Mouse (Mus musculus): Measurements from ENCODE around the gene Gnb4. TPM values are rescaled to one million over a fixed set of nuclear protein-coding genes. Genes with fewer than 3 reads are reported as not detected.

Gene Gnb4
- total and polyA plus RNA-seq, 3 experiments, result 0.38 to 5.0 (median 0.41) TPM

- Histone ChIP-seq H3K27ac (ENCODE audit: insufficient read depth, low read depth) (no peak overlapping the region), H3K4me3 (replicated peaks in 1 of 3; ENCODE audit: low read depth in 2 of 3, low read length in 2 of 3, poor library complexity in 1 of 3) (no peak overlapping the region), H3K27me3 (replicated peaks) (no peaks in the 10 kb centered on the region), H3K9ac (ENCODE audit: insufficient read depth, low read depth) (no peak overlapping the region), H3K4me2 (ENCODE audit: insufficient read depth, low read depth, poor library complexity, severe bottlenecking) (no peak overlapping the region), H3K9me3 (replicated peaks; ENCODE audit: low read length) (no peaks in the 10 kb centered on the region), H3K4me1 (ENCODE audit: control insufficient read depth in 1 of 2, insufficient read depth in 2 of 2) (peaks cover 0 to 31% of the 10 kb centered on the region in 2 experiments; a peak in 2 of 4 replicates), H3K79me2 (replicated peaks; ENCODE audit: control insufficient read depth, extremely low read depth, insufficient read depth, poor library complexity, severe bottlenecking) (no peaks in the 10 kb centered on the region), H3K36me3 (replicated peaks in 1 of 2; ENCODE audit: control insufficient read depth in 1 of 2, insufficient read depth in 1 of 2, low read length in 1 of 2) (peaks cover 19 to 50% of the 10 kb centered on the region in 2 experiments)
- in situ Hi-C loops (cut with MboI; ENCODE audit: low pct_ligation_motif_present, low pct_unique_long_range_greater_than_20kb, low sequenced_read_pairs), result no loop called here
- no peak for TF ChIP-seq NELFE (IDR thresholded peaks at IDR 0.05; ENCODE audit: low read depth, low read length)
- TF ChIP-seq ZMIZ1 (IDR thresholded peaks at IDR 0.05; ENCODE audit: low read depth, low read length), result no peak
- TF ChIP-seq GABPA (IDR thresholded peaks at IDR 0.05; ENCODE audit: insufficient replicate concordance, low read depth, low read length), result no peak
- TF ChIP-seq ELF1 (IDR thresholded peaks at IDR 0.05; ENCODE audit: low read depth, low read length), result no peak
- TF ChIP-seq BHLHE40 (IDR thresholded peaks at IDR 0.05; ENCODE audit: low read depth, low read length), result no peak
- TF ChIP-seq RCOR1 (conservative IDR thresholded peaks at IDR 0.05; ENCODE audit: low read depth, low read length), result no peak
- TF ChIP-seq ZKSCAN1 (IDR thresholded peaks at IDR 0.05; ENCODE audit: borderline replicate concordance, low read depth, low read length), result no peak
- no peak for TF ChIP-seq POLR2AphosphoS2 (IDR thresholded peaks at IDR 0.05; ENCODE audit: low read depth, low read length)
- TF ChIP-seq JUND (conservative IDR thresholded peaks at IDR 0.05; ENCODE audit: low read depth, low read length), result no peak
- TF ChIP-seq MEF2A (IDR thresholded peaks at IDR 0.05; ENCODE audit: borderline replicate concordance, low read depth, low read length), result no peak
- no peak for TF ChIP-seq RAD21 (IDR thresholded peaks at IDR 0.05; ENCODE audit: low read depth, low read length)
- no peak for TF ChIP-seq HCFC1 (IDR thresholded peaks at IDR 0.05; ENCODE audit: low read depth, low read length)
- no peak for TF ChIP-seq TCF12 (IDR thresholded peaks at IDR 0.05; ENCODE audit: low read depth, low read length)
- dilution Hi-C loops (cut with MboI; ENCODE audit: extremely low pct_ligation_motif_present, extremely low pct_unique_long_range_greater_than_20kb, low sequenced_read_pairs), result no loop called here
- DNase-seq (ENCODE audit: extremely low read depth), result no peak
These were observed 35.6 kb downstream of the Gnb4 start for GRCm38 (mm10) chr3:32580738-32581137.

- no peak for TF ChIP-seq MAFK (IDR thresholded peaks at IDR 0.05; ENCODE audit: insufficient replicate concordance, low read length)
- TF ChIP-seq ETS1 (conservative IDR thresholded peaks at IDR 0.05; ENCODE audit: low read depth, low read length), result no peak
- TF ChIP-seq IRF4 (IDR thresholded peaks at IDR 0.05; ENCODE audit: low read depth, low read length), result no peak
- no peak for TF ChIP-seq MAX (IDR thresholded peaks at IDR 0.05; ENCODE audit: low read length)
- TF ChIP-seq MYC (IDR thresholded peaks at IDR 0.05; ENCODE audit: low read depth, low read length), result no peak
- no peak for TF ChIP-seq MAZ (IDR thresholded peaks at IDR 0.05; ENCODE audit: low read depth, low read length)
- TF ChIP-seq ELF1 (IDR thresholded peaks at IDR 0.05; ENCODE audit: low read depth, low read length), result no peak
- no peak for TF ChIP-seq JUN (IDR thresholded peaks at IDR 0.05; ENCODE audit: insufficient read depth, low read depth, low read length)
- TF ChIP-seq EP300 (IDR thresholded peaks at IDR 0.05; ENCODE audit: low read length), result no peak
- no peak for TF ChIP-seq TBP (conservative IDR thresholded peaks at IDR 0.05; ENCODE audit: low read depth, low read length)
- TF ChIP-seq UBTF (IDR thresholded peaks at IDR 0.05; ENCODE audit: low read depth, low read length), result no peak
- DNase-seq (ENCODE audit: extremely low read depth), result no peak
- Histone ChIP-seq H3K36me3 (replicated peaks in 1 of 2; ENCODE audit: control insufficient read depth in 1 of 2, insufficient read depth in 1 of 2, low read length in 1 of 2) (peaks cover 24 to 67% of the 10 kb centered on the region in 2 experiments), H3K4me3 (replicated peaks in 1 of 3; ENCODE audit: low read depth in 2 of 3, low read length in 2 of 3, poor library complexity in 1 of 3) (no peak overlapping the region), H3K79me2 (replicated peaks; ENCODE audit: control insufficient read depth, extremely low read depth, insufficient read depth, poor library complexity, severe bottlenecking) (no peaks in the 10 kb centered on the region), H3K27ac (ENCODE audit: insufficient read depth, low read depth) (no peak overlapping the region), H3K9me3 (replicated peaks; ENCODE audit: low read length) (no peaks in the 10 kb centered on the region), H3K9ac (ENCODE audit: insufficient read depth, low read depth) (no peak overlapping the region), H3K4me2 (ENCODE audit: insufficient read depth, low read depth, poor library complexity, severe bottlenecking) (no peak overlapping the region), H3K27me3 (replicated peaks) (no peaks in the 10 kb centered on the region), H3K4me1 (ENCODE audit: control insufficient read depth in 1 of 2, insufficient read depth in 2 of 2) (peaks cover 0 to 12% of the 10 kb centered on the region in 2 experiments; a peak in 1 of 4 replicates)
- in situ Hi-C loops (cut with MboI; ENCODE audit: low pct_ligation_motif_present, low pct_unique_long_range_greater_than_20kb, low sequenced_read_pairs), result no loop called here
- dilution Hi-C loops (cut with MboI; ENCODE audit: extremely low pct_ligation_motif_present, extremely low pct_unique_long_range_greater_than_20kb, low sequenced_read_pairs), result no loop called here
These were observed 37.6 kb downstream of the Gnb4 start for GRCm38 (mm10) chr3:32578772-32579171.

All from CH12.LX (cell line).